Mouse (Mus musculus) forebrain, embryonic 14.5 days (tissue): ENCODE measurements around the gene Trim10. TPM values are rescaled to one million over a fixed set of nuclear protein-coding genes. Genes with fewer than 3 reads are reported as not detected.
A peak's percentile ranks its signal among the peaks of the same experiment; 100 is the strongest.

Experiments used
- ATAC-seq: fragments of 200-750 bp; cut with Nextera tagmentation; 2 replicates; pipeline ENCODE4 v1.8.0; 2017; ENCODE audit warnings: mild to moderate bottlenecking, moderate library complexity
- DNase-seq: peaks from one replicate; pipeline ENCODE4 v3.0.0-alpha.2; 2015; ENCODE audit warnings: low spot score
- H3K27ac ChIP-seq: fragments of 300-500 bp; sonication (generic); 2 replicates; pipeline ENCODE4 v1.5.1; 2014; ENCODE audit warnings: low read depth, mild to moderate bottlenecking, control low read depth, low read length, moderate library complexity
- H3K27me3 ChIP-seq: fragments of 300-500 bp; sonication (generic); replicated peaks from 2 replicates; pipeline ENCODE4 v1.6.1; 2014; ENCODE audit warnings: low read length, control low read depth, mixed read lengths; ENCODE audit not compliant: control insufficient read depth, insufficient read depth
- H3K36me3 ChIP-seq: fragments of 300-500 bp; sonication (generic); 2 replicates; pipeline ENCODE4 v1.6.1; 2014; ENCODE audit warnings: low read length, control low read depth; ENCODE audit not compliant: control insufficient read depth, insufficient read depth
- H3K4me1 ChIP-seq: fragments of 300-500 bp; sonication (generic); 2 replicates; pipeline ENCODE4 v1.6.1; 2014; ENCODE audit warnings: antibody characterized with exemption, low read length, control low read depth; ENCODE audit not compliant: control insufficient read depth, insufficient read depth
- H3K4me2 ChIP-seq: fragments of 300-500 bp; sonication (generic); 2 replicates; pipeline ENCODE4 v1.6.1; 2014; ENCODE audit warnings: mild to moderate bottlenecking, control low read depth, low read length
- H3K4me3 ChIP-seq: fragments of 300-500 bp; sonication (generic); 2 replicates; pipeline ENCODE4 v1.5.1; 2014; ENCODE audit warnings: low read depth, low read length, control low read depth
- H3K9ac ChIP-seq: fragments of 300-500 bp; sonication (generic); 2 replicates; pipeline ENCODE4 v1.6.1; 2014; ENCODE audit warnings: mild to moderate bottlenecking, low read length, control low read depth, moderate library complexity
- H3K9me3 ChIP-seq: fragments of 300-500 bp; sonication (generic); replicated peaks from 2 replicates; pipeline ENCODE4 v1.6.1; 2016; ENCODE audit warnings: low read length, control low read depth, mixed read lengths; ENCODE audit not compliant: control insufficient read depth
- WGBS: fragments of 180-500 bp; shearing (Covaris S2); extraction: QIAGEN DNeasy Blood & Tissue Kit; methylation state at CpG from one replicate; pipeline ENCODE4 v1.1.7; 2014; 5-methylcytosine and 5-hydroxymethylcytosine counted together
- polyA plus RNA-seq: library from polyadenylated mRNA; unstranded; fragments of >200 nt; fragmentation: Nextera tagmentation; extraction: Ambion mirVana; gene quantifications from 2 replicates; pipeline ENCODE4 v1.2.1, GENCODE M21; 2014

The Trim10 gene
- polyA plus RNA-seq, 1 experiment from 2014 or later, result 1.1 TPM

GRCm38 (mm10) chr17:36896583-36896982 lies 27.2 kb downstream of the Trim10 start:
- H3K36me3 ChIP-seq, result no peaks in the 10 kb centered on the region
- ATAC-seq (no peak), DNase-seq (peak; percentile 49)
- H3K4me2 ChIP-seq, result no peak overlapping the region
- H3K9me3 ChIP-seq, result no peaks in the 10 kb centered on the region
- no peak overlapping the region for H3K9ac ChIP-seq
- 77% methylated on average over 1 of the region's 1 CpGs for WGBS
- H3K27ac ChIP-seq, result no peak overlapping the region
- no peaks in the 10 kb centered on the region for H3K4me1 ChIP-seq
- no peaks in the 10 kb centered on the region for H3K27me3 ChIP-seq
- H3K4me3 ChIP-seq, result no peak overlapping the region

GRCm38 (mm10) chr17:36897065-36897464 lies 27.7 kb downstream of the Trim10 start:
- Histone ChIP-seq H3K4me2 (no peak overlapping the region), H3K4me1 (no peaks in the 10 kb centered on the region)
- no peak for ATAC-seq

GRCm38 (mm10) chr17:36897552-36898205 lies 28.3 kb downstream of the Trim10 start, which contains the start of gene Trim31:
Gene Trim31 (plus strand): TSS chr17:36898118.
- Histone ChIP-seq H3K9ac (no peak within 1 kb of the TSS), H3K4me3 (no peak within 1 kb of the TSS), H3K27me3 (no peaks in the 10 kb centered on the region), H3K4me1 (no peaks in the 10 kb centered on the region), H3K4me2 (no peak within 1 kb of the TSS), H3K9me3 (no peaks in the 10 kb centered on the region), H3K27ac (no peak within 1 kb of the TSS), H3K36me3 (no peaks in the 10 kb centered on the region)
- 72% methylated on average over 6 of the region's 6 CpGs for WGBS
- ATAC-seq (no peak), DNase-seq (no peak)

More at GRCm38 (mm10) chr17:36897065-36897464, 27.7 kb downstream of the Trim10 start:
- Histone ChIP-seq H3K9me3 (no peaks in the 10 kb centered on the region), H3K27ac (no peak overlapping the region), H3K9ac (no peak overlapping the region), H3K27me3 (no peaks in the 10 kb centered on the region), H3K36me3 (no peaks in the 10 kb centered on the region), H3K4me3 (no peak overlapping the region)
- DNase-seq, result no peak

- no peaks in the 10 kb centered on the region for H3K36me3 ChIP-seq
- H3K9ac ChIP-seq, result no peak overlapping the region
- H3K4me2 ChIP-seq, result no peak overlapping the region
- 87% methylated on average over 4 of the region's 4 CpGs for WGBS
- ATAC-seq (no peak), DNase-seq (no peak)
- no peaks in the 10 kb centered on the region for H3K27me3 ChIP-seq
- H3K9me3 ChIP-seq, result no peaks in the 10 kb centered on the region
- no peak overlapping the region for H3K4me3 ChIP-seq
- no peak overlapping the region for H3K27ac ChIP-seq
- H3K4me1 ChIP-seq, result no peaks in the 10 kb centered on the region
These were observed 30.0 kb downstream of the Trim10 start for GRCm38 (mm10) chr17:36899376-36899775.

- no peak for ATAC-seq
- H3K27ac ChIP-seq, result no peak overlapping the region
- H3K4me2 ChIP-seq, result no peak overlapping the region
- no peak overlapping the region for H3K4me3 ChIP-seq
- no peaks in the 10 kb centered on the region for H3K36me3 ChIP-seq
- DNase-seq, result no peak
- no peaks in the 10 kb centered on the region for H3K4me1 ChIP-seq
- no peaks in the 10 kb centered on the region for H3K9me3 ChIP-seq
- no peak overlapping the region for H3K9ac ChIP-seq
- H3K27me3 ChIP-seq, result no peaks in the 10 kb centered on the region
- 82% methylated on average over 5 of the region's 5 CpGs for WGBS
These were observed 30.6 kb downstream of the Trim10 start for GRCm38 (mm10) chr17:36900001-36900400.

GRCm38 (mm10) chr17:36900691-36901090 lies 31.3 kb downstream of the Trim10 start:
- no peak overlapping the region for H3K27ac ChIP-seq
- no peaks in the 10 kb centered on the region for H3K36me3 ChIP-seq
- no peak for ATAC-seq
- no peaks in the 10 kb centered on the region for H3K27me3 ChIP-seq
- H3K4me2 ChIP-seq, result no peak overlapping the region
- WGBS, result 32% methylated on average over 1 of the region's 1 CpGs
- no peaks in the 10 kb centered on the region for H3K9me3 ChIP-seq
- H3K4me1 ChIP-seq, result no peaks in the 10 kb centered on the region
- DNase-seq, result peak; percentile 15
- no peak overlapping the region for H3K4me3 ChIP-seq
- H3K9ac ChIP-seq, result no peak overlapping the region

- 71% methylated on average over 3 of the region's 3 CpGs for WGBS
- Histone ChIP-seq H3K27me3 (no peaks in the 10 kb centered on the region), H3K9ac (no peak overlapping the region), H3K9me3 (no peaks in the 10 kb centered on the region), H3K36me3 (no peaks in the 10 kb centered on the region), H3K4me3 (no peak overlapping the region), H3K4me2 (no peak overlapping the region), H3K27ac (no peak overlapping the region), H3K4me1 (no peaks in the 10 kb centered on the region)
- no peak for ATAC-seq
- no peak for DNase-seq
These were observed 34.3 kb downstream of the Trim10 start for GRCm38 (mm10) chr17:36903651-36904050.

- Histone ChIP-seq H3K4me2 (no peak overlapping the region), H3K9me3 (no peaks in the 10 kb centered on the region), H3K4me3 (no peak overlapping the region), H3K36me3 (no peaks in the 10 kb centered on the region), H3K9ac (no peak overlapping the region), H3K27ac (no peak overlapping the region), H3K4me1 (no peaks in the 10 kb centered on the region), H3K27me3 (no peaks in the 10 kb centered on the region)
- DNase-seq (no peak), ATAC-seq (no peak)
- WGBS, result 40% methylated on average over 1 of the region's 1 CpGs
These were observed 38.9 kb downstream of the Trim10 start for GRCm38 (mm10) chr17:36908235-36908634.

- DNase-seq (no peak), ATAC-seq (no peak)
- Histone ChIP-seq H3K36me3 (no peaks in the 10 kb centered on the region), H3K27ac (no peak overlapping the region), H3K4me1 (no peaks in the 10 kb centered on the region), H3K27me3 (no peaks in the 10 kb centered on the region), H3K9me3 (no peaks in the 10 kb centered on the region), H3K4me3 (no peak overlapping the region), H3K9ac (no peak overlapping the region), H3K4me2 (no peak overlapping the region)
- 63% methylated on average over 4 of the region's 4 CpGs for WGBS
These were observed 40.4 kb downstream of the Trim10 start for GRCm38 (mm10) chr17:36909802-36910201.
